Mouse (Mus musculus): Measurements from ENCODE around the gene Optc. TPM values are rescaled to one million over a fixed set of nuclear protein-coding genes. Genes with fewer than 3 reads are reported as not detected.
A peak's percentile ranks its signal among the peaks of the same experiment; 100 is the strongest.

The Optc gene
- total RNA-seq, 1 experiment, result 0.36 TPM

DNA sequence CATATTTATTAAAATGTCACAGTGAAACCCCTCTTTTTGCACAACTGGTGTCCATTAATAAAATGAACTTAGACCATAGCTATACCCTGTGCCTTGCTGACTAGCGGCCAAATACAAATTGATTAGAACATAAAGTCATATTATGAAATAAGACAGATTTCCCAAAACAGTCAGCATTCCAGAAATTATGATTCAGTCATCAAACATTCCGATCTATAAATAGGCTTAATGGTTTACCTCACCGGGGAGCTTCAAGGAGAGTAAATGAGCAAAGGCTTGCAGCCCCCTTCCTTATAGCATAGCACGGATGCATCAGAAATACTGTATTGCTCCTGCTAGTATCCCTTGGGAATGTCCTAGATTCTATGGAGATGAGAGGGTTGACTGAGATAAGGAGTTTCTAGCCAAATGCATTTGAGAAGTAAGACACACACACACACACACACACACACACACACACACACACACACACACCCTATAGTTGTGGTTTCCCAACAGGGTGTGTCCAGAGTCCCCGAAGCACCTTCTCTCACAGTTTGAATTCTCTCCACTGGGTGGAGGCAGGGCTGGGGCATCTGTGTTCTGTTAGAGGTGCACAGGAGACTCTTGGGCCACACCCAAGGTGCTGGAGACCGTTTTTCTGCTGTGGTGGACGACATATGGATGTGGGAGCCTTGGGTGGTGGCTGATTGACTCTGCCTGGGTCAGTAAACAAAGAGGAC lies 42.4 kb upstream of the Optc start:
- no peak overlapping the region for H3K27ac ChIP-seq (ENCODE audit: insufficient read depth, low read depth, low read length, poor library complexity, severe bottlenecking)
- no peaks in the 10 kb centered on the region for H3K9me3 ChIP-seq (ENCODE audit: control insufficient read depth, insufficient read depth, low read depth, low read length)
- in situ Hi-C loops (cut with MboI; ENCODE audit: low sequenced_read_pairs in 2 of 2, unreplicated experiment in 2 of 2), result no loop called here
- no peak overlapping the region for H3K4me3 ChIP-seq (ENCODE audit: insufficient read depth in 1 of 2, low read depth in 1 of 2, low read length in 2 of 2, poor library complexity in 1 of 2, severe bottlenecking in 1 of 2)
- no peak overlapping the region for H3K9ac ChIP-seq (ENCODE audit: insufficient read depth, low read depth, low read length, poor library complexity, severe bottlenecking)
- no peaks in the 10 kb centered on the region for H3K36me3 ChIP-seq (ENCODE audit: control insufficient read depth, insufficient read depth, low read length, poor library complexity, severe bottlenecking)
- no peaks in the 10 kb centered on the region; a peak in 1 of 4 replicates for H3K4me1 ChIP-seq (ENCODE audit: control insufficient read depth in 2 of 2, insufficient read depth in 2 of 2, low read length in 2 of 2, poor library complexity in 1 of 2)
- no peak for DNase-seq (ENCODE audit: low read depth, low spot score)
- no peak for TF ChIP-seq CHD2 (IDR thresholded peaks at IDR 0.05; ENCODE audit: low read depth, low read length)

DNA sequence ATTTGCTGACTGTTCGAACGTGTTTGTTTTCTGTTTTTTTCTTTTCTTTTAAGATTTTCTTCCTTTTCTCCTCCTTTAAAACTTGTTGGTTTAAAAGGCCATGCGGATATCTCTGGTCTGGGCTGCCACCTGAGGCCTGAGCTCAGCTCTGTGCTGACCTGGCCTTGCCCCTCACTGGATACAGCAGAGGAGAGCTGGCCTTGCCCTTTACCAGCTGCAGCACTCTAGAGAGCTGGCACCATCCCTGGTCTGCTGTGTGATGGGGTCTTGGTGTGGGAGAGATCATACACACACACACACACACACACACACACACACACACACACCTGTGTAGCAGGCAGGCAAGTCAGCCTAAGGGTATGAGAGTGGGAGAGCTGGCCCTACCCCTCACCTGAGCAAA lies 37.3 kb upstream of the Optc start:
- 0 out of 4 replicates have a peak, but pooled peaks cover 0 to 2% of the 10 kb centered on the region in 2 experiments for H3K4me1 ChIP-seq (ENCODE audit: control insufficient read depth in 2 of 2, insufficient read depth in 2 of 2, low read length in 2 of 2, poor library complexity in 1 of 2)
- TF ChIP-seq ZC3H11A (IDR thresholded peaks at IDR 0.05; ENCODE audit: borderline replicate concordance, low read depth, low read length), result no peak
- TF ChIP-seq ZNF384 (IDR thresholded peaks at IDR 0.05; ENCODE audit: low read depth, low read length), result no peak
- TF ChIP-seq MAFK (IDR thresholded peaks at IDR 0.05; ENCODE audit: insufficient read depth, low read depth, low read length), result no peak
- no peak for TF ChIP-seq HCFC1 (IDR thresholded peaks at IDR 0.05; ENCODE audit: borderline replicate concordance, insufficient read depth, low read length)
- TF ChIP-seq CHD2 (IDR thresholded peaks at IDR 0.05; ENCODE audit: low read depth, low read length), result no peak
- no peak overlapping the region for H3K9ac ChIP-seq (ENCODE audit: insufficient read depth, low read depth, low read length, poor library complexity, severe bottlenecking)
- no peak for DNase-seq (ENCODE audit: low read depth, low spot score)
- H3K4me3 ChIP-seq (ENCODE audit: insufficient read depth in 1 of 2, low read depth in 1 of 2, low read length in 2 of 2, poor library complexity in 1 of 2, severe bottlenecking in 1 of 2), result no peak overlapping the region
- no peak overlapping the region for H3K27ac ChIP-seq (ENCODE audit: insufficient read depth, low read depth, low read length, poor library complexity, severe bottlenecking)
- H3K9me3 ChIP-seq (ENCODE audit: control insufficient read depth, insufficient read depth, low read depth, low read length), result no peaks in the 10 kb centered on the region
- in situ Hi-C loops (cut with MboI; ENCODE audit: low sequenced_read_pairs in 2 of 2, unreplicated experiment in 2 of 2), result no loop called here
- H3K36me3 ChIP-seq (ENCODE audit: control insufficient read depth, insufficient read depth, low read length, poor library complexity, severe bottlenecking), result no peaks in the 10 kb centered on the region

DNA sequence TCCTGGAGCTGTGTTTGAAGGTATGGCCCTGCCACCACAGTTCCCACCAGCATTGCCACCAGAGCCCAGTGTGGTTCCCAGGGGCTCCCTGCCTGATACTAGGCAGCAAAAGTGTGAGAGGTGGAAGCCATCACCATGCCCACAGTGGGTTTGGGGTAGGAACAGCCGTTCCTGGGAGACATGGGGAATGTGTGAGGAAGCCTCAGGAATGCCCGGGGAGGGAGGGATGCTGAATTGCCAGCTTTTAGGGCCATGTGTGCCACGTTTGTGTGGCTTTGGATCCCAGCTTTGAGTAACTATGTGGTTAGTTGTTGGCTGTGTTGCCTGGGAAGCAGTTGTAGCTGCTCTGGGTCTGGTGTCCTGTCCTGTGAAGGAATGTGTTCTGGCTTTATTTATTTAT lies 34.1 kb upstream of the Optc start:
- H3K9me3 ChIP-seq (ENCODE audit: control insufficient read depth, insufficient read depth, low read depth, low read length), result no peaks in the 10 kb centered on the region
- H3K4me1 ChIP-seq (ENCODE audit: control insufficient read depth in 2 of 2, insufficient read depth in 2 of 2, low read length in 2 of 2, poor library complexity in 1 of 2), result 0 out of 4 replicates have a peak, but pooled peaks cover 0 to 2% of the 10 kb centered on the region in 2 experiments
- H3K4me3 ChIP-seq (ENCODE audit: insufficient read depth in 1 of 2, low read depth in 1 of 2, low read length in 2 of 2, poor library complexity in 1 of 2, severe bottlenecking in 1 of 2), result no peak overlapping the region
- no peaks in the 10 kb centered on the region for H3K36me3 ChIP-seq (ENCODE audit: control insufficient read depth, insufficient read depth, low read length, poor library complexity, severe bottlenecking)
- no peak overlapping the region for H3K27ac ChIP-seq (ENCODE audit: insufficient read depth, low read depth, low read length, poor library complexity, severe bottlenecking)
- TF ChIP-seq ZC3H11A (IDR thresholded peaks at IDR 0.05; ENCODE audit: borderline replicate concordance, low read depth, low read length), result no peak
- TF ChIP-seq CHD2 (IDR thresholded peaks at IDR 0.05; ENCODE audit: low read depth, low read length), result no peak
- no peak for TF ChIP-seq ZNF384 (IDR thresholded peaks at IDR 0.05; ENCODE audit: low read depth, low read length)
- TF ChIP-seq HCFC1 (IDR thresholded peaks at IDR 0.05; ENCODE audit: borderline replicate concordance, insufficient read depth, low read length), result no peak
- no peak for TF ChIP-seq MAFK (IDR thresholded peaks at IDR 0.05; ENCODE audit: insufficient read depth, low read depth, low read length)
- DNase-seq (ENCODE audit: low read depth, low spot score), result no peak
- H3K9ac ChIP-seq (ENCODE audit: insufficient read depth, low read depth, low read length, poor library complexity, severe bottlenecking), result no peak overlapping the region
- in situ Hi-C loops (cut with MboI; ENCODE audit: low sequenced_read_pairs in 2 of 2, unreplicated experiment in 2 of 2), result no loop called here

DNA sequence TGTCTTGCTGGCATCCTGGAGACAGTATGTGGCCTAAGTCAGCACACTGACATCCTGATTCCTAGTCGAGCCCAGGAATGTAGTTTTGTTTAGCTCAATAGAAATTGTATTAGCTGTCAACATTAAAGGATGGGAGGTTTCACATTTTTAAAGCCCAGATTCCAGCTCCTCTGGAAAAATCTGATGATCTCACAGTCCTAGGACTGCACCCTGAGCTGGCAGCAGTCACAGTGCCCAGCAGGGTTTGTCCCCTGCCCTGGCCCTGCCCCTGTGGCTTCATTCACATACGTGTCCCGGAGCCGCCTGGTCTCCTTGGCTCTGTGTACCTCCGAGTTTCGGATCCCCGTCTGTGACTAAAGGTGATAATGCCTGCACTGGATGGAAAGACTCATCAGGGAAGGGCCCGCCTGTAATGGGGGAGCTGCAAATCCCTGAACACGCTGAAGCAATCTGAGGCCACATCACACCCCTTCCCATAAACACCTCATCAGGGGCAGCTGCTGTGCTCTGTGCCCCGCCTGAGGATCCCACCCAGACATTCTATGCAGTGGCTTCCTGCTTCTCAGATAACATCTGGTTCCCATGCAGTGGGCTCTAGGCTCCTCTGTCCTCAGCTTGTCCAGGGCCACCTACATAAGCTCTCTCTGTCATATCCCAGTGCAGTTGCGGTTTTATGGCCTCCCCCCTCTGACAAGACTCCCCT lies 33.5 kb upstream of the Optc start:
- H3K9me3 ChIP-seq (ENCODE audit: control insufficient read depth, insufficient read depth, low read depth, low read length), result no peaks in the 10 kb centered on the region
- in situ Hi-C loops (cut with MboI; ENCODE audit: low sequenced_read_pairs in 2 of 2, unreplicated experiment in 2 of 2), result no loop called here
- no peak overlapping the region for H3K9ac ChIP-seq (ENCODE audit: insufficient read depth, low read depth, low read length, poor library complexity, severe bottlenecking)
- H3K36me3 ChIP-seq (ENCODE audit: control insufficient read depth, insufficient read depth, low read length, poor library complexity, severe bottlenecking), result no peaks in the 10 kb centered on the region
- no peak overlapping the region for H3K27ac ChIP-seq (ENCODE audit: insufficient read depth, low read depth, low read length, poor library complexity, severe bottlenecking)
- H3K4me3 ChIP-seq (ENCODE audit: insufficient read depth in 1 of 2, low read depth in 1 of 2, low read length in 2 of 2, poor library complexity in 1 of 2, severe bottlenecking in 1 of 2), result peak overlapping the region in 1 of 2 experiments; percentile 26; a peak in 1 of 4 replicates
- no peak for TF ChIP-seq MAFK (IDR thresholded peaks at IDR 0.05; ENCODE audit: insufficient read depth, low read depth, low read length)
- no peak for TF ChIP-seq CHD2 (IDR thresholded peaks at IDR 0.05; ENCODE audit: low read depth, low read length)
- no peak for TF ChIP-seq ZNF384 (IDR thresholded peaks at IDR 0.05; ENCODE audit: low read depth, low read length)
- no peak for TF ChIP-seq ZC3H11A (IDR thresholded peaks at IDR 0.05; ENCODE audit: borderline replicate concordance, low read depth, low read length)
- TF ChIP-seq HCFC1 (IDR thresholded peaks at IDR 0.05; ENCODE audit: borderline replicate concordance, insufficient read depth, low read length), result no peak
- 0 out of 4 replicates have a peak, but pooled peaks cover 0 to 2% of the 10 kb centered on the region in 2 experiments for H3K4me1 ChIP-seq (ENCODE audit: control insufficient read depth in 2 of 2, insufficient read depth in 2 of 2, low read length in 2 of 2, poor library complexity in 1 of 2)
- no peak for DNase-seq (ENCODE audit: low read depth, low spot score)
